Mouse (Mus musculus) left cerebral cortex, adult 2 months (tissue): ENCODE data around the gene Glipr1. TPM values are rescaled to one million over a fixed set of nuclear protein-coding genes. Genes with fewer than 3 reads are reported as not detected.

Experiments
- DNase-seq, 2 experiments: peaks; one replicate each; pipeline ENCODE4 v3.0.0; 2021 to 2022; ENCODE audit warnings: low spot score in 2 of 2, mixed read lengths in 1 of 2; ENCODE audit errors: extremely low spot score in 1 of 2
- H3K27ac ChIP-seq: fragments of 200-600 bp; 2 replicates; pipeline ENCODE4 v1.8.1; 2022
- H3K4me3 ChIP-seq: fragments of 200-600 bp; 2 replicates; pipeline ENCODE4 v1.8.1; 2022
- CTCF ChIP-seq: fragments of 200-600 bp; IDR thresholded peaks from 2 replicates; pipeline ENCODE4 v1.8.1; 2022; ENCODE audit warnings: antibody characterized with exemption, mild to moderate bottlenecking, moderate library complexity
- intact Hi-C: fragments of 180-260 bp; cut with DNase I; formaldehyde crosslinking; loops from one replicate; pipeline ENCODE4 v1.15.1; 2025
- total RNA-seq, 2 experiments: library from RNA; stranded (reverse); gene quantifications; 2 replicates each; pipeline ENCODE4 v1.2.3; 2021

Gene Glipr1
- total RNA-seq, 2 experiments from 2014 or later, result 0.97 to 2.2 TPM

GRCm38 (mm10) chr10:111957271-111958045 is 45.0 kb downstream of the Glipr1 start:
- peak; percentile 89 for TF ChIP-seq CTCF
- intact Hi-C loops, result loop anchor here (1.0 to 10.0 kb wide), 3 partner anchors 29 to 653 kb away; no protein-coding TSS in a partner anchor
- Histone ChIP-seq H3K27ac (no peak overlapping the region), H3K4me3 (no peak overlapping the region)
- peak; percentile 53 to 65 for DNase-seq

- intact Hi-C loops, result loop anchor here (2.0 to 10.0 kb wide), 2 partner anchors 27 to 651 kb away; no protein-coding TSS in a partner anchor
- TF ChIP-seq CTCF, result no peak
- Histone ChIP-seq H3K27ac (no peak overlapping the region), H3K4me3 (no peak overlapping the region)
- no peak for DNase-seq
Measured at GRCm38 (mm10) chr10:111955836-111956235, 46.6 kb downstream of the Glipr1 start.

- intact Hi-C loops, result no loop called here
- H3K27ac ChIP-seq, result no peak overlapping the region
- DNase-seq, result no peak
- TF ChIP-seq CTCF, result no peak
- H3K4me3 ChIP-seq, result no peak overlapping the region
Measured at GRCm38 (mm10) chr10:111949008-111949407, 53.4 kb downstream of the Glipr1 start.

- no peak for TF ChIP-seq CTCF
- DNase-seq, result no peak
- intact Hi-C loops, result no loop called here
Measured at GRCm38 (mm10) chr10:111948041-111948440, 54.4 kb downstream of the Glipr1 start.

GRCm38 (mm10) chr10:111945563-111945962 is 56.9 kb downstream of the Glipr1 start:
- no peak overlapping the region for H3K4me3 ChIP-seq
- no peak for TF ChIP-seq CTCF
- H3K27ac ChIP-seq, result no peak overlapping the region
- intact Hi-C loops, result no loop called here
- DNase-seq, result no peak

More at GRCm38 (mm10) chr10:111948041-111948440, 54.4 kb downstream of the Glipr1 start:
- Histone ChIP-seq H3K27ac (no peak overlapping the region), H3K4me3 (no peak overlapping the region)

GRCm38 (mm10) chr10:111943026-111943425 is 59.4 kb downstream of the Glipr1 start:
- no peak for DNase-seq
- TF ChIP-seq CTCF, result no peak
- H3K27ac ChIP-seq, result no peak overlapping the region
- intact Hi-C loops, result no loop called here
- no peak overlapping the region for H3K4me3 ChIP-seq

GRCm38 (mm10) chr10:111937146-111937534 is 65.3 kb downstream of the Glipr1 start:
- Histone ChIP-seq H3K4me3 (no peak overlapping the region), H3K27ac (no peak overlapping the region)
- intact Hi-C loops, result no loop called here
- no peak for DNase-seq
- TF ChIP-seq CTCF, result no peak

GRCm38 (mm10) chr10:111936491-111937145 is 65.8 kb downstream of the Glipr1 start:
- DNase-seq, result peak in 1 of 2 experiments; percentile 16
- intact Hi-C loops, result no loop called here
- TF ChIP-seq CTCF, result no peak
- H3K27ac ChIP-seq, result no peak overlapping the region
- H3K4me3 ChIP-seq, result no peak overlapping the region

GRCm38 (mm10) chr10:111936021-111936420 is 66.4 kb downstream of the Glipr1 start:
- intact Hi-C loops, result no loop called here

More at GRCm38 (mm10) chr10:111936021-111936420, 66.4 kb downstream of the Glipr1 start:
- no peak for DNase-seq
- Histone ChIP-seq H3K27ac (no peak overlapping the region), H3K4me3 (no peak overlapping the region)
- TF ChIP-seq CTCF, result no peak

Other genes with a start within 250 kb of the Glipr1 start
- 10 to 100 TPM; 38.0 to 42.6 TPM for gene Krr1, start 30.0 kb downstream of the Glipr1 start, total RNA-seq
- not detected for gene Glipr1l1, start 57.6 kb upstream of the Glipr1 start, total RNA-seq
- gene Glipr1l2, start 80.7 kb upstream of the Glipr1 start, total RNA-seq, result not detected
- not detected for gene Glipr1l3, start 157.7 kb upstream of the Glipr1 start, total RNA-seq
- not detected for gene Caps2, start 161.0 kb upstream of the Glipr1 start, total RNA-seq